Mouse (Mus musculus) kidney, adult 2 months (tissue): Measurements from ENCODE around the gene Ica1.

Experiments used
- CTCF ChIP-seq: fragments of 200-500 bp; conservative IDR thresholded peaks from 2 replicates; pipeline ENCODE4 v1.5.1; 2011; ENCODE audit warnings: low read depth, mild to moderate bottlenecking, control low read depth, low read length, moderate library complexity, mixed read lengths; ENCODE audit not compliant: insufficient read depth, insufficient read length
- POLR2A ChIP-seq: fragments of 200-500 bp; IDR thresholded peaks from one replicate; pipeline ENCODE4 v1.6.1; 2011; ENCODE audit warnings: low read depth, low read length, control low read depth

- TF ChIP-seq POLR2A (no peak), CTCF (no peak)
These were observed 58.6 kb downstream of the Ica1 start for GRCm38 (mm10) chr6:8719692-8720091.
